Mouse (Mus musculus) limb, embryonic 11.5 days (tissue): Measurements from ENCODE around the gene Slc25a45. TPM values are rescaled to one million over a fixed set of nuclear protein-coding genes. Genes with fewer than 3 reads are reported as not detected.

Experiments
- ATAC-seq: fragments of 200-750 bp; cut with Nextera tagmentation; 2 replicates; pipeline ENCODE4 v1.8.0; 2017; ENCODE audit warnings: low read depth; ENCODE audit not compliant: insufficient number of reproducible peaks, low FRiP score, low TSS enrichment
- DNase-seq: peaks from one replicate; pipeline ENCODE4 v3.0.0-alpha.2; 2015; ENCODE audit warnings: low spot score
- H3K27ac ChIP-seq: fragments of 300-500 bp; sonication (generic); replicated peaks from 2 replicates; pipeline ENCODE4 v1.5.1; 2014; ENCODE audit warnings: low read depth, mild to moderate bottlenecking, low read length
- H3K27me3 ChIP-seq: fragments of 300-500 bp; sonication (generic); 2 replicates; pipeline ENCODE4 v1.6.1; 2014; ENCODE audit warnings: mild to moderate bottlenecking, low read length, mixed read lengths; ENCODE audit not compliant: control insufficient read depth, insufficient read depth
- H3K36me3 ChIP-seq: fragments of 300-500 bp; sonication (generic); 2 replicates; pipeline ENCODE4 v1.6.1; 2014; ENCODE audit warnings: mild to moderate bottlenecking, low read length, moderate library complexity, mixed read lengths; ENCODE audit not compliant: control insufficient read depth, insufficient read depth
- H3K4me1 ChIP-seq: fragments of 300-500 bp; sonication (generic); 2 replicates; pipeline ENCODE4 v1.6.1; 2014; ENCODE audit warnings: low read length, mixed read lengths; ENCODE audit not compliant: control insufficient read depth, insufficient read depth
- H3K4me2 ChIP-seq: fragments of 300-500 bp; sonication (generic); 2 replicates; pipeline ENCODE4 v1.6.1; 2014; ENCODE audit warnings: low read depth, mild to moderate bottlenecking, moderate library complexity; ENCODE audit not compliant: severe bottlenecking
- H3K4me3 ChIP-seq: fragments of 300-500 bp; sonication (generic); 2 replicates; pipeline ENCODE4 v1.5.1; 2014; ENCODE audit warnings: low read depth, low read length
- H3K9ac ChIP-seq: fragments of 300-500 bp; sonication (generic); 2 replicates; pipeline ENCODE4 v1.6.1; 2014; ENCODE audit warnings: mild to moderate bottlenecking, low read length
- H3K9me3 ChIP-seq: fragments of 300-500 bp; sonication (generic); 2 replicates; pipeline ENCODE4 v1.6.1; 2016; ENCODE audit warnings: low read length; ENCODE audit not compliant: control insufficient read depth
- WGBS: fragments of 180-500 bp; shearing (Covaris S2); extraction: QIAGEN DNeasy Blood & Tissue Kit; methylation state at CpG from one replicate; pipeline ENCODE4 v1.1.7; 2014; 5-methylcytosine and 5-hydroxymethylcytosine counted together
- polyA plus RNA-seq: library from polyadenylated mRNA; unstranded; fragments of >200 nt; fragmentation: Nextera tagmentation; extraction: Ambion mirVana; gene quantifications from 2 replicates; pipeline ENCODE4 v1.2.1, GENCODE M21; 2014

The Slc25a45 gene
- polyA plus RNA-seq, 1 experiment from 2014 or later = 1.5 TPM

DNA sequence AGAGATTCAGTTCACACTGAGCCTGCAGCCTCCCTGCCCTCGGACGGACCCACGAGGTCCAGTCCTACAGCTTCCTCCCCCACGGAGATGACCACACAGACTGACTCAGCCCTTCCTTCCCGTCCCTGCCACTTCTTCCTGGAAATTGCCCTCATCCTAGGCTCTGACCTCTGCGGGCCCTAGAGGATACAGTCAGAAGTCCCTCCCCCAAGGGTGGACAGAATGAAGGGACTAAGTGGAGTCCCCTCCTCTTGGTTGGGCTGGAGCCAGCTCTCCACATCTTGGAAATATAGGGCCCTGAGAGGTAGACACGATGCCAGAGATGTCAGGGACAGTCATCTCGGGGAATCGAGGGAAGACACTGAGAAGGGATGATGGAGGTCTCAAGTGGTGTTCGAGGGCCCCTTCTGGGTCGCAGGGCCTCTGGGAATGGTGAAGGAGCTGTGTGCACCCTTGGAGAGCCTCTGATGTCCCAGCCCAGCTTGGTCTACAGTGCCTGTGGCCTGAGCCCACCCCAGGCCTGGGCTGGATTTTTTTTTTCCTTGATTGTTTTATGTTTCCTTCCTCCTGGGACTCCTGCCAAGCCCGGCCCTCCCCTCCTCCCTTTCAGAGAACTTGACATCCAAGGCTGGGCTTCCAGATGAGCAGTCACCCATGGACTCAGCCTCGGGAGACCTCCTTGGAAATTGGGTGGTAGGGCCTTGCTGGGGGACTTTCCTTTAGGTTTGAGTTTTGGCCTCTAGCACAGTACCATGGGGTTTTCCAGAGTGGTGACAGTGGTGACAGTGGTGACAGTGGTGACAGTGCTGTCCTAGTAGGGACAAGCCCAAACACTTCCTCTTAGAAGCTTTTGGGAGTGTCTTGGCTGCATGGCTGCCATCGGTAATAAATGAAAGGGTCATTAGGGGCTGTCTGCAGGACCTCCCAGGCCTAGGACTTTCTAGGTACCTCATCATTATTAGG lies 52.3 kb downstream of the Slc25a45 start:
- 0 out of 2 replicates have a peak, but pooled peaks cover 2% of the 10 kb centered on the region for H3K27me3 ChIP-seq
- H3K4me2 ChIP-seq = no peak overlapping the region
- no peak overlapping the region for H3K4me3 ChIP-seq
- no peaks in the 10 kb centered on the region for H3K36me3 ChIP-seq
- DNase-seq (no peak), ATAC-seq (no peak)
- WGBS = 77% methylated on average over 14 of the region's 14 CpGs
- peaks cover 5% of the 10 kb centered on the region for H3K4me1 ChIP-seq
- H3K27ac ChIP-seq = no peak overlapping the region
- H3K9me3 ChIP-seq = no peaks in the 10 kb centered on the region
- no peak overlapping the region for H3K9ac ChIP-seq

DNA sequence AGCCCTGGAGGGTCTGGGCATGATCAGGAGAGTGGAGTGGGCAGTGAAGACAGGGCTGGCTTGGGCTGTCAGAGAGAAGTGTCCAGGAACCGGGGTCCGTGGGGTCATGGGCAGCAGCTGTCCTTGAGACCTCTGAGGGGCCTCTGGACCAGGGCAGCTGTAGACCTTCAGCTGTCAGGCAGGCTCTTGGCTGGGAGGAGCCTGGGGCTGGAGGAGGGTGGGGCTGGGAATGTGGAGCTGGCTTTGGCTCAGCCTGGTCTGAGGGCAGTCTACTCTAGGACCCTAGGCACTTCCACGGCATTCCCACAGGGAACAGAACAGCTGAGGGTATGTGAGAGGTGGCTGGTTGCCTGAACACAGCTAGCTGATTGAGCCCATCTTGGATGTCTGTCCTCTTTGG lies 57.7 kb downstream of the Slc25a45 start:
- ATAC-seq = 0 out of 2 replicates have a peak, but pooled peaks have one; percentile 51
- whole genome bisulfite sequencing = 29% methylated on average over 3 of the region's 3 CpGs
- DNase-seq = no peak
- 0 out of 2 replicates have a peak, but pooled peaks cover 4% of the 10 kb centered on the region for H3K4me1 ChIP-seq
- no peak overlapping the region for H3K4me2 ChIP-seq
- H3K9ac ChIP-seq = peak overlapping the region; percentile 22; the same call in 1 of the 2 replicates
- no peak overlapping the region for H3K27ac ChIP-seq
- H3K9me3 ChIP-seq = no peaks in the 10 kb centered on the region
- peaks cover 4% of the 10 kb centered on the region; the same call in 1 of the 2 replicates for H3K36me3 ChIP-seq
- no peaks in the 10 kb centered on the region for H3K27me3 ChIP-seq
- H3K4me3 ChIP-seq = no peak overlapping the region

Other genes with a start within 250 kb of the Slc25a45 start
- 40.9 and 41.4 TPM in 2 replicates for gene Rela, start 240.3 kb upstream of the Slc25a45 start, polyA plus RNA-seq
- 19.0 and 19.4 TPM in 2 replicates for gene Sipa1, start 214.1 kb upstream of the Slc25a45 start, polyA plus RNA-seq
- 14.9 and 17.4 TPM in 2 replicates for gene Map3k11, start 189.1 kb upstream of the Slc25a45 start, polyA plus RNA-seq
- gene Pcnx3, start 188.9 kb upstream of the Slc25a45 start, polyA plus RNA-seq = 29.1 and 32.2 TPM in 2 replicates
- gene Kcnk7, start 173.4 kb upstream of the Slc25a45 start, polyA plus RNA-seq = not detected in 2 replicates
- gene Ehbp1l1, start 151.5 kb upstream of the Slc25a45 start, polyA plus RNA-seq = 5.8 and 6.1 TPM in 2 replicates
- 147 and 152 TPM in 2 replicates for gene Fam89b, start 148.2 kb upstream of the Slc25a45 start, polyA plus RNA-seq
- gene Ltbp3, start 136.9 kb upstream of the Slc25a45 start, polyA plus RNA-seq = 3.0 and 9.7 TPM in 2 replicates
- gene Scyl1, start 106.4 kb upstream of the Slc25a45 start, polyA plus RNA-seq = 65.8 and 66.6 TPM in 2 replicates
- gene Frmd8, start 2.5 kb upstream of the Slc25a45 start, polyA plus RNA-seq = 21.2 and 24.4 TPM in 2 replicates
- gene Tigd3, start 16.3 kb downstream of the Slc25a45 start, polyA plus RNA-seq = 4.7 and 5.1 TPM in 2 replicates
- gene Dpf2, start 35.2 kb downstream of the Slc25a45 start, polyA plus RNA-seq = 209 and 218 TPM in 2 replicates
- 1.5 and 2.2 TPM in 2 replicates for gene Cdc42ep2, start 47.0 kb downstream of the Slc25a45 start, polyA plus RNA-seq
- gene Pola2, start 86.4 kb downstream of the Slc25a45 start, polyA plus RNA-seq = 109 and 111 TPM in 2 replicates
- gene Slc22a20, start 108.3 kb downstream of the Slc25a45 start, polyA plus RNA-seq = not detected in 2 replicates
- 3.6 and 4.5 TPM in 2 replicates for gene Capn1, start 138.1 kb downstream of the Slc25a45 start, polyA plus RNA-seq
- gene Syvn1, start 168.8 kb downstream of the Slc25a45 start, polyA plus RNA-seq = 30.3 and 32.2 TPM in 2 replicates
- 95.3 and 98.6 TPM in 2 replicates for gene Mrpl49, start 180.0 kb downstream of the Slc25a45 start, polyA plus RNA-seq
- gene Fau, start 180.0 kb downstream of the Slc25a45 start, polyA plus RNA-seq = 894 and 914 TPM in 2 replicates
- gene Znhit2, start 183.4 kb downstream of the Slc25a45 start, polyA plus RNA-seq = 37.8 and 40.3 TPM in 2 replicates
- 21.6 and 25.2 TPM in 2 replicates for gene Tm7sf2, start 190.6 kb downstream of the Slc25a45 start, polyA plus RNA-seq
- gene Vps51, start 199.4 kb downstream of the Slc25a45 start, polyA plus RNA-seq = 50.7 and 52.1 TPM in 2 replicates
- gene Tmem262, start 202.2 kb downstream of the Slc25a45 start, polyA plus RNA-seq = not detected in 2 replicates
- gene Gm28374, start 204.4 kb downstream of the Slc25a45 start, polyA plus RNA-seq = 2.1 and 2.9 TPM in 2 replicates
- 73.5 and 82.1 TPM in 2 replicates for gene Zfpl1, start 207.1 kb downstream of the Slc25a45 start, polyA plus RNA-seq
- gene Cdca5, start 207.2 kb downstream of the Slc25a45 start, polyA plus RNA-seq = 60.5 and 63.8 TPM in 2 replicates
- gene AC131692.1, start 216.6 kb downstream of the Slc25a45 start, polyA plus RNA-seq = 0.70 TPM in 1 of 2 replicates, not detected in the other
- 0.47 and 0.87 TPM in 2 replicates for gene Naaladl1, start 228.0 kb downstream of the Slc25a45 start, polyA plus RNA-seq
- gene Sac3d1, start 240.8 kb downstream of the Slc25a45 start, polyA plus RNA-seq = 65.4 and 65.8 TPM in 2 replicates